ENCODE assay signal across 13 mouse cellular contexts in genomic region chr7:82484834-82485233, GRCm38 (mm10).
DNase-seq lines count a peak whose midpoint lies in the region; ATAC-seq and TF ChIP-seq lines count a peak whose summit lies in the region.
"Had no signal": no experiment of that assay in that cellular context is flagged by ENCODE, and none has a peak within 500 bp of the region (broad histone marks: within the 10 kb centered on the region; RNA-seq: fewer than 3 reads in every experiment).

No protein-coding gene starts in this region.

- intact Hi-C loops in gastrocnemius, adult 2 months (cut with DNase I) = no loop called here

- 74% methylated on average over 5 of the region's 5 CpGs for WGBS in heart, embryonic 12.5 days
- 47% methylated on average over 5 of the region's 5 CpGs for WGBS in embryonic facial prominence, embryonic 10.5 days
- WGBS in midbrain, embryonic 12.5 days = 25% methylated on average over 5 of the region's 5 CpGs

- no peak overlapping the region for H3K4me2 ChIP-seq in heart, embryonic 12.5 days
- no peak overlapping the region for H3K4me2 ChIP-seq in midbrain, embryonic 12.5 days (replicated peaks)
- H3K4me2 ChIP-seq: liver, embryonic 12.5 days; stomach, embryonic 15.5 days had no signal

- no peak overlapping the region for H3K4me3 ChIP-seq in heart, embryonic 12.5 days
- no peak overlapping the region for H3K4me3 ChIP-seq in embryonic facial prominence, embryonic 10.5 days
- no peak overlapping the region for H3K4me3 ChIP-seq in gastrocnemius, adult 2 months
- H3K4me3 ChIP-seq in midbrain, embryonic 12.5 days = no peak overlapping the region
- H3K4me3 ChIP-seq: liver, embryonic 12.5 days; megakaryocyte, embryonic 14.5 days; stomach, embryonic 15.5 days had no signal

- peak; percentile 37 to 42 for DNase-seq in heart, adult 9 months (ENCODE audit: low spot score in 2 of 2)
- peak; percentile 15 for DNase-seq in embryonic facial prominence, embryonic 10.5 days (ENCODE audit: low spot score)
- DNase-seq in gastrocnemius, adult 2 months = peak; percentile 72
- no peak for DNase-seq in thymus, postnatal 14 days
- no peak for DNase-seq in c-Kit-positive CD71-positive TER-119-positive erythroid progenitor cells, embryonic 14.5 days (ENCODE audit: low spot score)
- DNase-seq: kidney, adult 18-20 months; layer of hippocampus, adult 9-11 months had no signal

- H3K4me1 ChIP-seq in heart, embryonic 12.5 days (replicated peaks) = peaks cover 6% of the 10 kb centered on the region
- H3K4me1 ChIP-seq in embryonic facial prominence, embryonic 10.5 days = peaks cover 18% of the 10 kb centered on the region; the same call in 1 of the 2 replicates
- peaks cover 14% of the 10 kb centered on the region for H3K4me1 ChIP-seq in midbrain, embryonic 12.5 days
- H3K4me1 ChIP-seq: liver, embryonic 12.5 days; megakaryocyte, embryonic 14.5 days had no signal

- H3K9ac ChIP-seq in heart, embryonic 12.5 days = no peak overlapping the region
- no peak overlapping the region for H3K9ac ChIP-seq in midbrain, embryonic 12.5 days (replicated peaks)
- H3K9ac ChIP-seq: liver, embryonic 12.5 days; stomach, embryonic 15.5 days had no signal

- TF ChIP-seq CTCF in gastrocnemius, adult 2 months (IDR thresholded peaks at IDR 0.05) = no peak

- no peak for ATAC-seq in heart, embryonic 12.5 days (ENCODE audit: insufficient number of reproducible peaks, low FRiP score)
- ATAC-seq in midbrain, embryonic 12.5 days (ENCODE audit: low FRiP score, low read depth) = peak; percentile 94
- ATAC-seq in megakaryocyte, adult 5-6 weeks (ENCODE audit: poor library complexity, severe bottlenecking) = no peak
- ATAC-seq: liver, embryonic 12.5 days had no signal

- H3K36me3 ChIP-seq in heart, embryonic 12.5 days = no peaks in the 10 kb centered on the region
- no peaks in the 10 kb centered on the region for H3K36me3 ChIP-seq in embryonic facial prominence, embryonic 10.5 days (replicated peaks)
- no peaks in the 10 kb centered on the region for H3K36me3 ChIP-seq in midbrain, embryonic 12.5 days
- H3K36me3 ChIP-seq: liver, embryonic 12.5 days; stomach, embryonic 15.5 days had no signal

- no peak overlapping the region for H3K27ac ChIP-seq in heart, embryonic 12.5 days (ENCODE audit: poor library complexity, severe bottlenecking)
- no peak overlapping the region; the same call in 1 of the 2 replicates for H3K27ac ChIP-seq in embryonic facial prominence, embryonic 10.5 days (replicated peaks)
- peak overlapping the region; percentile 38 for H3K27ac ChIP-seq in gastrocnemius, adult 2 months
- H3K27ac ChIP-seq in midbrain, embryonic 12.5 days (replicated peaks) = no peak overlapping the region
- H3K27ac ChIP-seq: liver, embryonic 12.5 days; stomach, embryonic 15.5 days had no signal

- H3K9me3 ChIP-seq in heart, embryonic 12.5 days (replicated peaks) = no peaks in the 10 kb centered on the region
- no peaks in the 10 kb centered on the region for H3K9me3 ChIP-seq in embryonic facial prominence, embryonic 10.5 days
- no peaks in the 10 kb centered on the region for H3K9me3 ChIP-seq in midbrain, embryonic 12.5 days
- H3K9me3 ChIP-seq: liver, embryonic 12.5 days; megakaryocyte, embryonic 14.5 days; stomach, embryonic 15.5 days had no signal

- H3K27me3 ChIP-seq in heart, embryonic 12.5 days (replicated peaks) = no peaks in the 10 kb centered on the region
- H3K27me3 ChIP-seq in embryonic facial prominence, embryonic 10.5 days (replicated peaks; ENCODE audit: low read depth, poor library complexity, severe bottlenecking) = no peaks in the 10 kb centered on the region
- H3K27me3 ChIP-seq in midbrain, embryonic 12.5 days = no peaks in the 10 kb centered on the region
- H3K27me3 ChIP-seq: liver, embryonic 12.5 days; megakaryocyte, embryonic 14.5 days; stomach, embryonic 15.5 days had no signal

Comparison
In these comparisons a context has a peak if more than half of its experiments do, and no peak if none do; other contexts are left out.
1. DNase-seq: peak in heart, adult 9 months (2 of 2), embryonic facial prominence, embryonic 10.5 days (single experiment) and gastrocnemius, adult 2 months (single experiment); none in thymus, postnatal 14 days (single experiment) and c-Kit-positive CD71-positive TER-119-positive erythroid progenitor cells, embryonic 14.5 days (single experiment).